Mouse (Mus musculus): ENCODE data around the gene Ror2. TPM values are rescaled to one million over a fixed set of nuclear protein-coding genes. Genes with fewer than 3 reads are reported as not detected.

Gene Ror2
- total and polyA plus RNA-seq, 2 experiments, result 0.06 TPM; not detected in 1

DNA sequence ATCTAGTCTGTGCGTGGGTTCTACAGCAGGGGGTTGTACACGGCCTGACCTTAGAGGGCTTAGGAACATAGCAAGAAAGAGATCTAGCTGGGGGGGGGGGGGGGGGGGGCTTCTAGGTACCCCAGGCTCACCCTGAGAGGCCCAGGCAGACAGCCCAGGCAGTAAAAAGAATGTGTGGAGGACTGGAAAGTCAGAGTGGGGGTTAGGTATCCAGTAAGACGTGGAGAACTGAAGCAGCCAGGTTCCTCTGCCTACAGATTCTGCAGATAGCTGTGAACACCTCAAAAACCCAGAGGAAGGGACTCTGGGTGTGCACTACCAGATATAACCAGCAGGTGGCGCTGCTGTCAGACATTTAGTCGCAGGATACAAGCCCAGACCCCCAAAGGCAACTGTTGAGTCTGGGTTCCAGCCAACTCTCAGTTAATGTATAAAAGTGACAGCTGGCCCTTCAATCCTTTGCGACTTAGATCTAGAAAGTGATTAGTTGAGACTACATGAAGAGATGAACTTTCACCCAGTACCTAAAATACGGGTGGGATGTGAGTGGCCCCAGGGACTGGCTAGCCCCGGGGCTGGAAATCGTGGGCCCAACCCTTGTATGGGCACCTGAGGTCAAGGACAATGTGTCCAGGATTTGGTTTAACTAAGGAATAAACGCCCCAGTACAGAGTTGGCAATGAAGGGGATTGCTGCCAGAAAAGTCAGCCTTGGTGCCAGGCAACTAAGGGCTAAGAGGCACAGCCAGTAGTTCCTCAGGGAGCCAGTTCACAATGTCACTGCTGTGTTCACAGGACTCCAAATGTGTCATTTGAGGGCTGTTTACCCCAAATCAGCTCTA, 166.1 kb downstream of the Ror2 start:
- DNase-seq (ENCODE audit: extremely low read depth, low read depth, low spot score), result peak; percentile 49
- no peak overlapping the region for H3K4me3 ChIP-seq (ENCODE audit: insufficient read depth, low read depth, low read length)

DNA sequence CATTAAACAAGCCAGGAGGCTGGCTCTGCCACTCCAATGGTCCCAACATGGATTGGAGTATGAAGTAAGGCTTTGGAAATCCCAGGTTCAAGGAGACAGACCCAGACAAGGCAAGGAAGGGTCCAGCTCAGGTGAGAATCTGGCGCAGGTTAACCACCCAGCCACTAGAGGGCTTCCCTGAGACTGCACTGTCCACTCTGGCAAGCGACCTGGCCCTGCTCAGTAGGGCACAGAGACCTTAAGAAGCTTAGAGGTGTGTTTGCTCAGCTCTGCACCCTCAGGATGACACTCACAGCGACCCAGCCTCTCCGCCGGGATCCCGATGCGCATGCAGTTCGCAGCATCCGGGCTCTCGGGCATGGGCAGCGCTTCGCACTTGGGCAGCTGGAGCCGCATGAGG, 167.5 kb downstream of the Ror2 start:
- no peak for TF ChIP-seq POLR2A (IDR thresholded peaks at IDR 0.05; ENCODE audit: extremely low read depth, insufficient read depth, low read length)
- peak; percentile 77 for TF ChIP-seq CTCF (IDR thresholded peaks at IDR 0.05; ENCODE audit: low read depth, low read length)
- DNase-seq (ENCODE audit: extremely low read depth, low read depth, low spot score), result no peak
- no peak overlapping the region for H3K9ac ChIP-seq (ENCODE audit: low read depth, low read length)

More for the DNA sequence above, 166.1 kb downstream of the Ror2 start:
- Histone ChIP-seq H3K79me2 (ENCODE audit: control insufficient read depth, insufficient read depth, low read length) (no peaks in the 10 kb centered on the region), H3K27me3 (ENCODE audit: control insufficient read depth, insufficient read depth, low read length) (no peaks in the 10 kb centered on the region), H3K36me3 (ENCODE audit: control insufficient read depth, insufficient read depth, low read length) (no peaks in the 10 kb centered on the region), H3K4me1 (ENCODE audit: control insufficient read depth, insufficient read depth, low read length) (no peaks in the 10 kb centered on the region), H3K27ac (replicated peaks; ENCODE audit: insufficient read depth, low read depth, low read length) (no peak overlapping the region), H3K9ac (ENCODE audit: low read depth, low read length) (no peak overlapping the region)
- WGBS, result 10% methylated on average over 10 of the region's 10 CpGs
- no peak for TF ChIP-seq POLR2A (IDR thresholded peaks at IDR 0.05; ENCODE audit: extremely low read depth, insufficient read depth, low read length)
- peak; percentile 75 for TF ChIP-seq CTCF (IDR thresholded peaks at IDR 0.05; ENCODE audit: low read depth, low read length)

DNA sequence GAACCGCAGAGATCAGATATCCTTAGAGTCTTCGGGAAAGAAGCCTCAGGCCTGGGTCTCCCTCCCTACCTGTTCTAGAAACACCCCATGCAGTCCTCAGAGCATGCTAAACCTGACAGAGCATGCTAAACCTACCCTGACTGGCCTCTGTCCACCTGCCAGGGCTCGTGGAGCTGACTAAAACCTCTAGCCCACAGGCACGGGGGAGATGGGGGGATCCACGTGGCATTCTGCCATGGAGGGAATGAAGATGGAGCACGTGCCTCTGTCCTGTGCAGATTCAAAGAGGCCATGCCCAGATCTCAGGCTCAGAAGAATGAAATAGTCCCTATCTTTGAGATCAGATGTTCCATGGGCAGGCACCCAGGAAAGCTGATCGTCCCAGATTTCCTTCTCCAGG, 168.0 kb downstream of the Ror2 start:
- TF ChIP-seq CTCF (IDR thresholded peaks at IDR 0.05; ENCODE audit: low read depth, low read length), result no peak
- no peak for TF ChIP-seq POLR2A (IDR thresholded peaks at IDR 0.05; ENCODE audit: extremely low read depth, insufficient read depth, low read length)
- 81% methylated on average over 7 of the region's 7 CpGs for WGBS

More for the DNA sequence above, 167.5 kb downstream of the Ror2 start:
- no peaks in the 10 kb centered on the region for H3K79me2 ChIP-seq (ENCODE audit: control insufficient read depth, insufficient read depth, low read length)
- no peak overlapping the region for H3K4me3 ChIP-seq (ENCODE audit: insufficient read depth, low read depth, low read length)
- no peaks in the 10 kb centered on the region for H3K27me3 ChIP-seq (ENCODE audit: control insufficient read depth, insufficient read depth, low read length)
- no peaks in the 10 kb centered on the region for H3K36me3 ChIP-seq (ENCODE audit: control insufficient read depth, insufficient read depth, low read length)
- H3K4me1 ChIP-seq (ENCODE audit: control insufficient read depth, insufficient read depth, low read length), result no peaks in the 10 kb centered on the region
- WGBS, result 73% methylated on average over 13 of the region's 13 CpGs
- H3K27ac ChIP-seq (replicated peaks; ENCODE audit: insufficient read depth, low read depth, low read length), result no peak overlapping the region

DNA sequence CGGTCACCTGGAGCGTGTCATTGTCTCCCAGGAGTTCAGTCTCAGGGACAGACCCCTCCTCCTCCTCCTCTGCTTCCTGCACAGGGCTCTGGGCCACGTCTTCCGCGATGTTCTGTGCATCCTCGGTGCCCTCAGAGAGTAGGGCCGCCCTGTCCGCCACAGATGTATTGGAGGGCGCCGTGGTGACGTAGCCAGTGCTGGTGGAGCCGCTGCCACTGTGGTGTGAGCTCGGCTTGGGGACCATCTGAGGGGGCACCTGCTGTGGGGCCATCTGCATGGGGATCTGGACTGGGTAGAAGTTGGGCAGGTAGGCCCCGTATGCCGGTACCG, 175.7 kb downstream of the Ror2 start:
- H3K9ac ChIP-seq (ENCODE audit: low read depth, low read length), result no peak overlapping the region
- no peak for DNase-seq (ENCODE audit: extremely low read depth, low read depth, low spot score)
- H3K36me3 ChIP-seq (ENCODE audit: control insufficient read depth, insufficient read depth, low read length), result no peaks in the 10 kb centered on the region
- no peaks in the 10 kb centered on the region for H3K27me3 ChIP-seq (ENCODE audit: control insufficient read depth, insufficient read depth, low read length)
- H3K27ac ChIP-seq (replicated peaks; ENCODE audit: insufficient read depth, low read depth, low read length), result no peak overlapping the region
- WGBS, result 93% methylated on average over 16 of the region's 16 CpGs
- H3K4me3 ChIP-seq (ENCODE audit: insufficient read depth, low read depth, low read length), result no peak overlapping the region
- H3K79me2 ChIP-seq (ENCODE audit: control insufficient read depth, insufficient read depth, low read length), result no peaks in the 10 kb centered on the region
- H3K4me1 ChIP-seq (ENCODE audit: control insufficient read depth, insufficient read depth, low read length), result no peaks in the 10 kb centered on the region
- no peak for TF ChIP-seq POLR2A (IDR thresholded peaks at IDR 0.05; ENCODE audit: extremely low read depth, insufficient read depth, low read length)
- no peak for TF ChIP-seq CTCF (IDR thresholded peaks at IDR 0.05; ENCODE audit: low read depth, low read length)

More for the DNA sequence above, 168.0 kb downstream of the Ror2 start:
- DNase-seq (ENCODE audit: extremely low read depth, low read depth, low spot score), result no peak
- Histone ChIP-seq H3K4me1 (ENCODE audit: control insufficient read depth, insufficient read depth, low read length) (no peaks in the 10 kb centered on the region), H3K79me2 (ENCODE audit: control insufficient read depth, insufficient read depth, low read length) (no peaks in the 10 kb centered on the region), H3K27me3 (ENCODE audit: control insufficient read depth, insufficient read depth, low read length) (no peaks in the 10 kb centered on the region), H3K4me3 (ENCODE audit: insufficient read depth, low read depth, low read length) (no peak overlapping the region), H3K36me3 (ENCODE audit: control insufficient read depth, insufficient read depth, low read length) (no peaks in the 10 kb centered on the region), H3K27ac (replicated peaks; ENCODE audit: insufficient read depth, low read depth, low read length) (no peak overlapping the region), H3K9ac (ENCODE audit: low read depth, low read length) (no peak overlapping the region)

DNA sequence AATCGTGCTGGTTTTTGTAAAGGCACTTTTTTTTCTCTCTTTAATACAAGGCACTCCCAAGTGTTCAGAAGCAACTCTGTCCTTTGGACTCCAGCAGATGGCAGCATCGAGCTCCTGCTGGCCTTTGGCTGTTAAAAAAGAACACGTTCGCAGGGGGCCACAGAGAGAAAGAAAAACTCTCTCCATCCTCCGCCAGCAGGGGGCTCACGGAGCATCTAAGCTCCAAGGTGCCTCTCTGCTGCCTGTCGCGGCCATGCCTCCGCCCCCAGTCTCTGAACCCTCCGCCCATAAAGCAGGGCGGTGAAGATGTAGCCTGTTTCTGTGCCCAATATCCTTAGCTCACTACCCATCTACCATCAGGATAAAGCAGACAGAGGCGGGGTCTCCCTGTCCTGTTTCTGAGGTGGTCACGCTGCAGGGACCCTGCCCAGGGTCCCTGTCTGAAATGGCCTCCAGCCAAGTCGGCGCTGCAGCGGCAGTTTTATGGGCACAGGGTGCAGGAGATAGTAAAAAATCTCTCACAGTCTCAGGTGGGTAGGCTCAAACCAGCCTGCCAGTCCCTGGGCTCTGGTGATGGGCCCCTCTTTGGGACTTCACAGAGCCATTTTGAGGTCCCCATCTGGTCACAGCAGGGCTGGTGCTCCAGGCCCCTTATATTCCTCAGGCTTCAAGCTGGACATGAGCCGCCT, 176.2 kb downstream of the Ror2 start:
- Histone ChIP-seq H3K4me3 (ENCODE audit: insufficient read depth, low read depth, low read length) (no peak overlapping the region), H3K9ac (ENCODE audit: low read depth, low read length) (no peak overlapping the region), H3K4me1 (ENCODE audit: control insufficient read depth, insufficient read depth, low read length) (no peaks in the 10 kb centered on the region), H3K79me2 (ENCODE audit: control insufficient read depth, insufficient read depth, low read length) (no peaks in the 10 kb centered on the region), H3K27me3 (ENCODE audit: control insufficient read depth, insufficient read depth, low read length) (no peaks in the 10 kb centered on the region), H3K27ac (replicated peaks; ENCODE audit: insufficient read depth, low read depth, low read length) (no peak overlapping the region), H3K36me3 (ENCODE audit: control insufficient read depth, insufficient read depth, low read length) (no peaks in the 10 kb centered on the region)
- DNase-seq (ENCODE audit: extremely low read depth, low read depth, low spot score), result peak; percentile 51
- 26% methylated on average over 17 of the region's 17 CpGs for WGBS
- TF ChIP-seq POLR2A (IDR thresholded peaks at IDR 0.05; ENCODE audit: extremely low read depth, insufficient read depth, low read length), result no peak
- peak; percentile 83 for TF ChIP-seq CTCF (IDR thresholded peaks at IDR 0.05; ENCODE audit: low read depth, low read length)

DNA sequence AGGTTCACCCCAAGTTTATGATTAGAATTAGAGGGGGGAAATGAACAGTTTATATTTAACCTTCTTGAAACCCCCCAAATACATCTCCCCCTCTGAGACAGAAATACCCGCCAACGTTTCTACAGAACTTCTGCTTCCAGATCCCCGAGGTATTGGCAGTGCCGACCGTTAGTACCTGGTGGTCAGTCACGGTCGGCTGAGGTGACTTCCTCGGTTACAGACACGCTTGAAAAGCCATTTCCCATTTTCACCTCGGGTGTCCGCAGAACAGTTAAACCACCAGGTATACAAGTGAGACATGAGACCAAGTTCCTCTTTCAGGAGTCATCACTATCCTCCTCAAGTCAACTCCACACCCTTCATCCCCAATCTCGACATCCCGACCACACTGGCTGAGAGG, 179.2 kb downstream of the Ror2 start:
- Histone ChIP-seq H3K4me1 (ENCODE audit: control insufficient read depth, insufficient read depth, low read length) (no peaks in the 10 kb centered on the region), H3K4me3 (ENCODE audit: insufficient read depth, low read depth, low read length) (no peak overlapping the region), H3K36me3 (ENCODE audit: control insufficient read depth, insufficient read depth, low read length) (no peaks in the 10 kb centered on the region), H3K79me2 (ENCODE audit: control insufficient read depth, insufficient read depth, low read length) (no peaks in the 10 kb centered on the region), H3K9ac (ENCODE audit: low read depth, low read length) (no peak overlapping the region), H3K27me3 (ENCODE audit: control insufficient read depth, insufficient read depth, low read length) (no peaks in the 10 kb centered on the region), H3K27ac (replicated peaks; ENCODE audit: insufficient read depth, low read depth, low read length) (no peak overlapping the region)
- DNase-seq (ENCODE audit: extremely low read depth, low read depth, low spot score), result no peak
- TF ChIP-seq CTCF (IDR thresholded peaks at IDR 0.05; ENCODE audit: low read depth, low read length) (no peak), POLR2A (IDR thresholded peaks at IDR 0.05; ENCODE audit: extremely low read depth, insufficient read depth, low read length) (no peak)
- WGBS, result 80% methylated on average over 13 of the region's 13 CpGs

All from liver, adult 2 months (tissue).